Mouse (Mus musculus): ENCODE data around the gene Atp2b2.

- TF ChIP-seq CTCF (IDR thresholded peaks at IDR 0.05; ENCODE audit: low read depth) (no peak), EP300 (IDR thresholded peaks at IDR 0.05; ENCODE audit: low read depth) (no peak)
Measured at GRCm38 (mm10) chr6:114000304-114000703, 42.1 kb downstream of the Atp2b2 start.

Data from heart, postnatal 0 days (tissue).